8 mouse cellular contexts compared by ENCODE assay signal in genomic region chr10:121033826-121034568, GRCm38 (mm10). TPM values are rescaled to one million over a fixed set of nuclear protein-coding genes. Genes with fewer than 3 reads are reported as not detected.
DNase-seq lines count a peak whose midpoint lies in the region; ATAC-seq and TF ChIP-seq lines count a peak whose summit lies in the region.

Gene Wif1 (plus strand): TSS chr10:121033960.

- under 1% methylated on average over 49 of the region's 49 CpGs for WGBS in cerebellum, adult 2 months
- 1% methylated on average over 49 of the region's 49 CpGs for WGBS in forebrain, postnatal 0 days

- TF ChIP-seq POLR2A in cerebellum, adult 2 months (IDR thresholded peaks at IDR 0.05; ENCODE audit: borderline replicate concordance, insufficient read depth, low read length) = no peak

- H3K9ac ChIP-seq in forebrain, postnatal 0 days = peak within 1 kb of the TSS; percentile 37

- no peaks in the 10 kb centered on the region for H3K9me3 ChIP-seq in forebrain, postnatal 0 days (ENCODE audit: low read length)

- ATAC-seq in forebrain, postnatal 0 days = peak; percentile 94
- peak; percentile 74 to 82 for ATAC-seq in hematopoietic stem cell, adult 5-6 weeks (replicated peaks in 1 of 2; ENCODE audit: insufficient read depth in 1 of 2, low FRiP score in 2 of 2, low TSS enrichment in 1 of 2, low read depth in 1 of 2, poor library complexity in 2 of 2, severe bottlenecking in 2 of 2)

- peak; percentile 61 for TF ChIP-seq CTCF in cerebellum, adult 2 months (IDR thresholded peaks at IDR 0.05; ENCODE audit: borderline replicate concordance, insufficient read depth, low read depth, low read length)
- TF ChIP-seq CTCF in forebrain, postnatal 0 days (IDR thresholded peaks at IDR 0.05; ENCODE audit: low read depth) = peak; percentile 87

- H3K4me3 ChIP-seq in cerebellum, adult 2 months (replicated peaks; ENCODE audit: insufficient read depth, low read depth, low read length) = peak within 1 kb of the TSS; percentile 59
- H3K4me3 ChIP-seq in forebrain, postnatal 0 days (ENCODE audit: low read depth, low read length) = peak within 1 kb of the TSS; percentile 45

- H3K36me3 ChIP-seq in forebrain, postnatal 0 days (ENCODE audit: insufficient read depth) = no peaks in the 10 kb centered on the region

- H3K4me2 ChIP-seq in forebrain, postnatal 0 days (ENCODE audit: low read depth) = peak within 1 kb of the TSS; percentile 95

- H3K27me3 ChIP-seq in cerebellum, adult 2 months (ENCODE audit: control insufficient read depth, insufficient read depth, low read length) = peaks cover 1% of the 10 kb centered on the region; the same call in 1 of the 2 replicates
- H3K27me3 ChIP-seq in forebrain, postnatal 0 days (ENCODE audit: insufficient read depth, low read length) = peaks cover 14% of the 10 kb centered on the region

- H3K4me1 ChIP-seq in cerebellum, adult 2 months (ENCODE audit: control insufficient read depth, insufficient read depth, low read length) = peaks cover 4% of the 10 kb centered on the region; the same call in 1 of the 2 replicates
- H3K4me1 ChIP-seq in forebrain, postnatal 0 days (ENCODE audit: insufficient read depth) = no peaks in the 10 kb centered on the region; the same call in 1 of the 2 replicates

- H3K27ac ChIP-seq in cerebellum, adult 2 months (ENCODE audit: insufficient read depth, low read length) = no peak within 1 kb of the TSS
- H3K27ac ChIP-seq in forebrain, postnatal 0 days (ENCODE audit: low read depth, low read length) = no peak within 1 kb of the TSS

- peak; percentile 66 for DNase-seq in MN1 (ENCODE audit: low spot score)
- DNase-seq in cerebellum, adult 2 months = peak; percentile 62 to 77
- DNase-seq in forebrain, postnatal 0 days = peak; percentile 79
- peak; percentile 30 to 40 for DNase-seq in layer of hippocampus, postnatal 14 days (ENCODE audit: low spot score in 2 of 2)
- DNase-seq in lung, postnatal 25 days (ENCODE audit: low spot score) = peak; percentile 76
- DNase-seq in retina, adult 2 months (ENCODE audit: low read depth, low spot score) = peak; percentile 33
- peak; percentile 90 for DNase-seq in thymus, postnatal 4 days

RNA-seq across cellular contexts. Expression of gene Wif1, which starts in this region (rescaled TPM):
- 1.1 and 2.3 TPM in 2 replicates for polyA plus RNA-seq in cerebellum, adult 2 months (2012; rRNA removed)
- total RNA-seq in forebrain, postnatal 0 days (2014; rRNA removed) = 2.2 and 6.0 TPM in 2 replicates
- 3.6 and 6.1 TPM in 2 replicates for polyA plus RNA-seq in forebrain, postnatal 0 days (2015; fragmentation: Nextera tagmentation; extraction: Ambion mirVana)
- not detected in 2 replicates for total RNA-seq in hematopoietic stem cell, adult 5-6 weeks (2017)
- total RNA-seq in layer of hippocampus, postnatal 14 days (2021) = 1 to 10 TPM in 1 of 2 experiments, under 1 TPM in 1; 0.93 to 1.1 TPM

Comparison
In these comparisons a context has a peak if more than half of its experiments do, and no peak if none do; other contexts are left out.
1. Peak in ATAC-seq in hematopoietic stem cell, adult 5-6 weeks; RNA of the gene not detected or under 1 TPM.
2. DNase-seq: peak in every context shown above with its lines; median percentile 90 in thymus, postnatal 4 days; 79 in forebrain, postnatal 0 days; 76 in lung, postnatal 25 days; 70 in cerebellum, adult 2 months; 66 in MN1; 35 in layer of hippocampus, postnatal 14 days; 33 in retina, adult 2 months.